Mouse (Mus musculus) liver, embryonic 14.5 days (tissue): ENCODE results near the gene Vipr1.
A peak's percentile ranks its signal among the peaks of the same experiment; 100 is the strongest.

Experiments used
- CTCF ChIP-seq: IDR thresholded peaks from 2 replicates; pipeline ENCODE4 v1.5.1; 2016; ENCODE audit warnings: antibody characterized with exemption, low read depth, control low read depth
- EP300 ChIP-seq: IDR thresholded peaks from 2 replicates; pipeline ENCODE4 v1.6.1; 2016; ENCODE audit warnings: antibody characterized with exemption, low read depth

GRCm38 (mm10) chr9:121605414-121606278, 36.9 kb upstream of the Vipr1 start:
- TF ChIP-seq CTCF (peak; percentile 80), EP300 (no peak)
